Mouse (Mus musculus): ENCODE measurements around the gene Gm10563. TPM values are rescaled to one million over a fixed set of nuclear protein-coding genes. Genes with fewer than 3 reads are reported as not detected.

Gene Gm10563
- total RNA-seq, 1 experiment from 2014 or later, result not detected

Other genes with a start within 250 kb of the Gm10563 start
- gene Gabrd, start 247.3 kb downstream of the Gm10563 start, total RNA-seq (2021), result 0.11 and 0.19 TPM in 2 replicates
- gene Cfap74, start 236.2 kb downstream of the Gm10563 start, total RNA-seq (2021), result 0.48 and 1.1 TPM in 2 replicates
- gene Tmem52, start 176.3 kb downstream of the Gm10563 start, total RNA-seq (2021), result 11.4 and 14.8 TPM in 2 replicates
- gene Gnb1, start 154.0 kb downstream of the Gm10563 start, total RNA-seq (2021), result 389 and 418 TPM in 2 replicates
- 206 and 214 TPM in 2 replicates for gene Nadk, start 83.0 kb downstream of the Gm10563 start, total RNA-seq (2021)
- 25.8 and 30.1 TPM in 2 replicates for gene Slc35e2, start 44.0 kb downstream of the Gm10563 start, total RNA-seq (2021)
- 56.4 and 59.3 TPM in 2 replicates for gene Cdk11b, start 20.6 kb downstream of the Gm10563 start, total RNA-seq (2021)
- gene Mmp23, start 8.0 kb upstream of the Gm10563 start, total RNA-seq (2021), result 10.0 and 11.5 TPM in 2 replicates
- gene Mib2, start 23.8 kb upstream of the Gm10563 start, total RNA-seq (2021), result 38.5 and 41.6 TPM in 2 replicates
- 34.8 and 45.9 TPM in 2 replicates for gene Fndc10, start 48.9 kb upstream of the Gm10563 start, total RNA-seq (2021)
- 94.3 and 97.0 TPM in 2 replicates for gene Ssu72, start 59.4 kb upstream of the Gm10563 start, total RNA-seq (2021)
- 0.79 and 1.2 TPM in 2 replicates for gene Tmem240, start 89.4 kb upstream of the Gm10563 start, total RNA-seq (2021)
- 117 and 127 TPM in 2 replicates for gene Atad3a, start 115.7 kb upstream of the Gm10563 start, total RNA-seq (2021)
- 5.2 and 5.5 TPM in 2 replicates for gene Vwa1, start 129.3 kb upstream of the Gm10563 start, total RNA-seq (2021)
- 0.79 and 0.82 TPM in 2 replicates for gene Tmem88b, start 140.5 kb upstream of the Gm10563 start, total RNA-seq (2021)
- not detected in 2 replicates for gene Ankrd65, start 145.0 kb upstream of the Gm10563 start, total RNA-seq (2021)
- 194 and 200 TPM in 2 replicates for gene Mrpl20, start 157.5 kb upstream of the Gm10563 start, total RNA-seq (2021)
- gene Ccnl2, start 167.1 kb upstream of the Gm10563 start, total RNA-seq (2021), result 106 and 112 TPM in 2 replicates
- 136 and 148 TPM in 2 replicates for gene Aurkaip1, start 185.9 kb upstream of the Gm10563 start, total RNA-seq (2021)
- 40.6 and 44.3 TPM in 2 replicates for gene Mxra8, start 194.3 kb upstream of the Gm10563 start, total RNA-seq (2021)
- 54.8 and 66.4 TPM in 2 replicates for gene Dvl1, start 202.0 kb upstream of the Gm10563 start, total RNA-seq (2021)
- 0.19 and 0.56 TPM in 2 replicates for gene Tas1r3, start 218.0 kb upstream of the Gm10563 start, total RNA-seq (2021)
- gene Cptp, start 224.0 kb upstream of the Gm10563 start, total RNA-seq (2021), result 18.4 and 21.6 TPM in 2 replicates
- gene Ints11, start 224.1 kb upstream of the Gm10563 start, total RNA-seq (2021), result 26.4 and 32.5 TPM in 2 replicates
- gene Pusl1, start 246.4 kb upstream of the Gm10563 start, total RNA-seq (2021), result 30.8 and 33.9 TPM in 2 replicates
- gene Acap3, start 246.4 kb upstream of the Gm10563 start, total RNA-seq (2021), result 20.3 and 25.6 TPM in 2 replicates

Measured in adrenal gland, postnatal 14 days (tissue).